Comparison of ENCODE assay signal across 10 mouse cellular contexts in the genomic region with DNA sequence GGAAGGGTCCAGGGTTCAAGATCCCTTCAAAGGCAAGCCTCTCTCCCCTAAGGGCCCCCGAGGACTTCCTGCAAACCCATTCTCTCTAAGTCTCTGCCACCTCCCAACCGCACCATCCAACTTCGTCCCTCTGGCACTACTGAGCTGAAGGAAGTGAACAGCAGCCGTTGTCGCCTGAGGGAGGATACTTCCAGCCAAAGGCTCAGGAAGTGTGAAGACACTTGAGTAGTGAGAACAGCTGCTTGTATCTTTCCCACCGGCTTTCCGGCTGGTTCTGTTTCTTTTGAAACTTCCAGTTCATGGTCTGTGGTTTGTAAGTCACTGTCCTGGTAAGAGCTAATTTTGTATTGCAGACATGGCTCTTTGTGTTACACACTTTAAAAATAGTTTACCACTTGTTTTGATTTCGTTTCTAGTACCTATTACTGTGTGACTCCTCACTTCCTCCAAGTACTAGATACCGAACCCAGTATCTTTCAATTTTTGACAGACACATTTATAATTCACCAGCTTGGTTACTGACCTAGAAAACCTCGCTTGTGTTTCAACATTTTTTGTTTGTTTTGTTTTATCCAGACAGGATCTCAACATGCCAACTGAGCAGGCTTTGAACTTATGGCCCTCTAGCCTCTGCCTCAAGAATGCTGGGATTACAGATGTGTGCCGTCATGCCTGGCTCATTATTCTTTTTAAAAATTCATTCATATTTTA. TPM values are rescaled to one million over a fixed set of nuclear protein-coding genes. Genes with fewer than 3 reads are reported as not detected.
DNase-seq lines count a peak whose midpoint lies in the region; ATAC-seq and TF ChIP-seq lines count a peak whose summit lies in the region.
"Had no signal": no experiment of that assay in that cellular context is flagged by ENCODE, and none has a peak within 500 bp of the region (broad histone marks: within the 10 kb centered on the region; RNA-seq: fewer than 3 reads in every experiment).

No protein-coding gene starts in this region.

- H3K4me2 ChIP-seq in embryonic facial prominence, embryonic 14.5 days (ENCODE audit: low read depth, low read length), result no peak overlapping the region
- H3K4me2 ChIP-seq in lung, postnatal 0 days (replicated peaks; ENCODE audit: low read depth, low read length), result no peak overlapping the region
- peak overlapping the region; percentile 15 for H3K4me2 ChIP-seq in liver, postnatal 0 days (ENCODE audit: low read depth, low read length)
- H3K4me2 ChIP-seq in intestine, postnatal 0 days (replicated peaks; ENCODE audit: low read depth), result no peak overlapping the region
- H3K4me2 ChIP-seq: embryonic facial prominence, embryonic 13.5 days; heart, embryonic 13.5 days had no signal

- 56% methylated on average over 11 of the region's 11 CpGs for WGBS in embryonic facial prominence, embryonic 14.5 days
- WGBS in embryonic facial prominence, embryonic 10.5 days, result 66% methylated on average over 11 of the region's 11 CpGs
- 30% methylated on average over 11 of the region's 11 CpGs for WGBS in lung, postnatal 0 days
- WGBS in liver, postnatal 0 days (ENCODE audit: insufficient replicate concordance), result 28% methylated on average over 11 of the region's 11 CpGs
- 57% methylated on average over 11 of the region's 11 CpGs for WGBS in intestine, postnatal 0 days

- no peak overlapping the region for H3K9ac ChIP-seq in embryonic facial prominence, embryonic 14.5 days (ENCODE audit: low read depth, low read length)
- H3K9ac ChIP-seq in lung, postnatal 0 days (replicated peaks; ENCODE audit: low read depth), result no peak overlapping the region
- no peak overlapping the region for H3K9ac ChIP-seq in liver, postnatal 0 days (replicated peaks)
- no peak overlapping the region for H3K9ac ChIP-seq in intestine, postnatal 0 days (ENCODE audit: low read depth, low read length)
- H3K9ac ChIP-seq: embryonic facial prominence, embryonic 13.5 days; heart, embryonic 13.5 days had no signal

- H3K4me3 ChIP-seq in embryonic facial prominence, embryonic 14.5 days (ENCODE audit: low read depth, low read length), result no peak overlapping the region
- no peak overlapping the region for H3K4me3 ChIP-seq in embryonic facial prominence, embryonic 10.5 days
- no peak overlapping the region for H3K4me3 ChIP-seq in lung, postnatal 0 days (ENCODE audit: low read depth, low read length)
- H3K4me3 ChIP-seq in liver, postnatal 0 days (ENCODE audit: low read depth, low read length), result no peak overlapping the region
- no peak overlapping the region for H3K4me3 ChIP-seq in intestine, postnatal 0 days (ENCODE audit: low read depth, low read length)
- H3K4me3 ChIP-seq: embryonic facial prominence, embryonic 13.5 days; heart, embryonic 13.5 days had no signal

- H3K27ac ChIP-seq in embryonic facial prominence, embryonic 14.5 days (replicated peaks; ENCODE audit: low read depth, low read length), result no peak overlapping the region
- no peak overlapping the region for H3K27ac ChIP-seq in embryonic facial prominence, embryonic 10.5 days (replicated peaks)
- H3K27ac ChIP-seq in lung, postnatal 0 days (ENCODE audit: low read length), result no peak overlapping the region
- H3K27ac ChIP-seq in liver, postnatal 0 days (ENCODE audit: low read depth), result peak overlapping the region; percentile 53
- no peak overlapping the region for H3K27ac ChIP-seq in intestine, postnatal 0 days (ENCODE audit: low read depth, low read length)
- H3K27ac ChIP-seq: embryonic facial prominence, embryonic 13.5 days; heart, embryonic 13.5 days had no signal

- no peaks in the 10 kb centered on the region for H3K36me3 ChIP-seq in embryonic facial prominence, embryonic 14.5 days (ENCODE audit: control insufficient read depth, insufficient read depth, low read length)
- H3K36me3 ChIP-seq in embryonic facial prominence, embryonic 10.5 days (replicated peaks), result no peaks in the 10 kb centered on the region
- no peaks in the 10 kb centered on the region for H3K36me3 ChIP-seq in lung, postnatal 0 days (ENCODE audit: insufficient read depth, low read length)
- H3K36me3 ChIP-seq in liver, postnatal 0 days (replicated peaks; ENCODE audit: insufficient read depth, low read length), result no peaks in the 10 kb centered on the region
- no peaks in the 10 kb centered on the region for H3K36me3 ChIP-seq in intestine, postnatal 0 days (ENCODE audit: control insufficient read depth, insufficient read depth)
- H3K36me3 ChIP-seq: embryonic facial prominence, embryonic 13.5 days; heart, embryonic 13.5 days had no signal

- H3K9me3 ChIP-seq in embryonic facial prominence, embryonic 14.5 days (ENCODE audit: control insufficient read depth, low read length), result no peaks in the 10 kb centered on the region
- no peaks in the 10 kb centered on the region for H3K9me3 ChIP-seq in embryonic facial prominence, embryonic 10.5 days
- no peaks in the 10 kb centered on the region for H3K9me3 ChIP-seq in lung, postnatal 0 days (ENCODE audit: low read length)
- H3K9me3 ChIP-seq in liver, postnatal 0 days (ENCODE audit: low read length), result no peaks in the 10 kb centered on the region
- H3K9me3 ChIP-seq in intestine, postnatal 0 days (ENCODE audit: control insufficient read depth), result no peaks in the 10 kb centered on the region
- H3K9me3 ChIP-seq: embryonic facial prominence, embryonic 13.5 days; heart, embryonic 13.5 days had no signal

- H3K4me1 ChIP-seq in embryonic facial prominence, embryonic 14.5 days (ENCODE audit: control insufficient read depth, insufficient read depth, low read length), result no peaks in the 10 kb centered on the region
- 0 out of 2 replicates have a peak, but pooled peaks cover 3% of the 10 kb centered on the region for H3K4me1 ChIP-seq in embryonic facial prominence, embryonic 10.5 days
- no peaks in the 10 kb centered on the region for H3K4me1 ChIP-seq in lung, postnatal 0 days (ENCODE audit: insufficient read depth, low read depth, low read length)
- H3K4me1 ChIP-seq in liver, postnatal 0 days (ENCODE audit: insufficient read depth), result peaks cover 17% of the 10 kb centered on the region
- H3K4me1 ChIP-seq in intestine, postnatal 0 days (replicated peaks; ENCODE audit: control insufficient read depth, insufficient read depth, low read length), result no peaks in the 10 kb centered on the region
- H3K4me1 ChIP-seq: embryonic facial prominence, embryonic 13.5 days had no signal

- no peak for TF ChIP-seq EP300 in lung, postnatal 0 days (IDR thresholded peaks at IDR 0.05)
- TF ChIP-seq EP300 in liver, postnatal 0 days (IDR thresholded peaks at IDR 0.05; ENCODE audit: low read depth), result no peak

- no peak for ATAC-seq in embryonic facial prominence, embryonic 14.5 days (ENCODE audit: low read depth)
- ATAC-seq in lung, postnatal 0 days, result no peak
- peak; percentile 56 for ATAC-seq in liver, postnatal 0 days
- no peak for ATAC-seq in intestine, postnatal 0 days

- DNase-seq in embryonic facial prominence, embryonic 14.5 days (ENCODE audit: low spot score), result peak; percentile 35
- DNase-seq in embryonic facial prominence, embryonic 10.5 days (ENCODE audit: low spot score), result no peak
- DNase-seq in lung, postnatal 0 days (ENCODE audit: low spot score), result peak; percentile 14
- no peak for DNase-seq in lung, postnatal 4 days
- DNase-seq in liver, postnatal 0 days, result peak; percentile 23
- DNase-seq in thymus, postnatal 0 days (ENCODE audit: low spot score), result peak; percentile 60
- DNase-seq in adrenal gland, postnatal 10 days, result no peak

- no peak for TF ChIP-seq CTCF in lung, postnatal 0 days (IDR thresholded peaks at IDR 0.05)
- TF ChIP-seq CTCF in liver, postnatal 0 days (IDR thresholded peaks at IDR 0.05; ENCODE audit: low read depth), result no peak
- no peak for TF ChIP-seq CTCF in intestine, postnatal 0 days (IDR thresholded peaks at IDR 0.05; ENCODE audit: low read depth)

- H3K27me3 ChIP-seq in embryonic facial prominence, embryonic 14.5 days (replicated peaks; ENCODE audit: control insufficient read depth, insufficient read depth, low read length), result no peaks in the 10 kb centered on the region
- no peaks in the 10 kb centered on the region; the same call in 1 of the 2 replicates for H3K27me3 ChIP-seq in embryonic facial prominence, embryonic 10.5 days (replicated peaks; ENCODE audit: low read depth, poor library complexity, severe bottlenecking)
- no peaks in the 10 kb centered on the region for H3K27me3 ChIP-seq in lung, postnatal 0 days (replicated peaks; ENCODE audit: insufficient read depth, low read length)
- no peaks in the 10 kb centered on the region for H3K27me3 ChIP-seq in liver, postnatal 0 days (ENCODE audit: insufficient read depth, low read length)
- no peaks in the 10 kb centered on the region for H3K27me3 ChIP-seq in intestine, postnatal 0 days (replicated peaks; ENCODE audit: control insufficient read depth, insufficient read depth, low read length)
- H3K27me3 ChIP-seq: embryonic facial prominence, embryonic 13.5 days; heart, embryonic 13.5 days had no signal

RNA-seq across cellular contexts. Expression of gene Xpo6, which starts 35.9 kb away (rescaled TPM):
- 53.3 and 54.3 TPM in 2 replicates for polyA plus RNA-seq in embryonic facial prominence, embryonic 14.5 days (2014; fragmentation: Nextera tagmentation; extraction: Ambion mirVana)
- 70.2 and 74.3 TPM in 2 replicates for polyA plus RNA-seq in embryonic facial prominence, embryonic 10.5 days (2016; fragmentation: Nextera tagmentation; extraction: Ambion mirVana)
- polyA plus RNA-seq in lung, postnatal 0 days (2015; fragmentation: Nextera tagmentation; extraction: Ambion mirVana), result 19.7 and 20.8 TPM in 2 replicates
- polyA plus RNA-seq in liver, postnatal 0 days (2015; fragmentation: Nextera tagmentation; extraction: Ambion mirVana), result 12.7 and 15.1 TPM in 2 replicates
- 46.8 and 56.5 TPM in 2 replicates for polyA plus RNA-seq in thymus, postnatal 0 days (2015; fragmentation: Nextera tagmentation; extraction: Ambion mirVana)
- polyA plus RNA-seq in intestine, postnatal 0 days (2015; fragmentation: Nextera tagmentation; extraction: Ambion mirVana), result 20.0 and 22.6 TPM in 2 replicates
- total RNA-seq in adrenal gland, postnatal 10 days (2021), result 10 to 100 TPM; 68.7 to 91.2 TPM

RNA-seq across cellular contexts. Expression of gene Sbk1, which starts 36.2 kb away (rescaled TPM):
- polyA plus RNA-seq in embryonic facial prominence, embryonic 14.5 days (2014; fragmentation: Nextera tagmentation; extraction: Ambion mirVana), result 36.3 and 46.6 TPM in 2 replicates
- polyA plus RNA-seq in embryonic facial prominence, embryonic 10.5 days (2016; fragmentation: Nextera tagmentation; extraction: Ambion mirVana), result 91.0 and 102 TPM in 2 replicates
- 5.5 and 5.7 TPM in 2 replicates for polyA plus RNA-seq in lung, postnatal 0 days (2015; fragmentation: Nextera tagmentation; extraction: Ambion mirVana)
- polyA plus RNA-seq in liver, postnatal 0 days (2015; fragmentation: Nextera tagmentation; extraction: Ambion mirVana), result 5.2 and 6.5 TPM in 2 replicates
- polyA plus RNA-seq in thymus, postnatal 0 days (2015; fragmentation: Nextera tagmentation; extraction: Ambion mirVana), result 17.9 and 19.1 TPM in 2 replicates
- polyA plus RNA-seq in intestine, postnatal 0 days (2015; fragmentation: Nextera tagmentation; extraction: Ambion mirVana), result 3.6 and 4.4 TPM in 2 replicates
- 10 to 100 TPM; 40.7 to 52.5 TPM for total RNA-seq in adrenal gland, postnatal 10 days (2021)

Comparison
In these comparisons a context has a peak if more than half of its experiments do, and no peak if none do; other contexts are left out.
1. DNase-seq: peak in embryonic facial prominence, embryonic 14.5 days (single experiment), lung, postnatal 0 days (single experiment), liver, postnatal 0 days (single experiment) and thymus, postnatal 0 days (single experiment); none in embryonic facial prominence, embryonic 10.5 days (single experiment), lung, postnatal 4 days (0 of 2) and adrenal gland, postnatal 10 days (single experiment).